8 mouse cellular contexts compared by ENCODE assay signal in genomic region chr11:117994250-117995057, GRCm38 (mm10). TPM values are rescaled to one million over a fixed set of nuclear protein-coding genes. Genes with fewer than 3 reads are reported as not detected.
DNase-seq lines count a peak whose midpoint lies in the region; ATAC-seq lines count a peak whose summit lies in the region.

No protein-coding gene starts in this region.

- H3K36me3 ChIP-seq in forebrain, embryonic 14.5 days (ENCODE audit: control insufficient read depth, insufficient read depth, low read length), result peaks cover 8% of the 10 kb centered on the region; the same call in 1 of the 2 replicates
- H3K36me3 ChIP-seq in forebrain, embryonic 11.5 days (ENCODE audit: control insufficient read depth, insufficient read depth, low read length), result no peaks in the 10 kb centered on the region

- no peaks in the 10 kb centered on the region for H3K27me3 ChIP-seq in forebrain, embryonic 14.5 days (replicated peaks; ENCODE audit: control insufficient read depth, insufficient read depth, low read length)
- no peaks in the 10 kb centered on the region for H3K27me3 ChIP-seq in forebrain, embryonic 11.5 days (ENCODE audit: control insufficient read depth, insufficient read depth, low read length)

- H3K9me3 ChIP-seq in forebrain, embryonic 14.5 days (replicated peaks; ENCODE audit: control insufficient read depth, low read length), result no peaks in the 10 kb centered on the region
- H3K9me3 ChIP-seq in forebrain, embryonic 11.5 days (ENCODE audit: control insufficient read depth, low read length), result no peaks in the 10 kb centered on the region

- 81% methylated on average over 9 of the region's 9 CpGs for WGBS in forebrain, embryonic 14.5 days
- 83% methylated on average over 9 of the region's 9 CpGs for WGBS in forebrain, embryonic 11.5 days

- H3K4me3 ChIP-seq in forebrain, embryonic 14.5 days (ENCODE audit: low read depth, low read length), result no peak overlapping the region
- H3K4me3 ChIP-seq in forebrain, embryonic 11.5 days (ENCODE audit: low read depth, low read length), result no peak overlapping the region

- no peak overlapping the region for H3K9ac ChIP-seq in forebrain, embryonic 14.5 days (ENCODE audit: low read length)
- H3K9ac ChIP-seq in forebrain, embryonic 11.5 days (ENCODE audit: low read length), result no peak overlapping the region

- no peak for ATAC-seq in forebrain, embryonic 14.5 days
- ATAC-seq in forebrain, embryonic 11.5 days (replicated peaks; ENCODE audit: low FRiP score), result no peak
- no peak for ATAC-seq in megakaryocyte-erythroid progenitor cell, adult 5-6 weeks (replicated peaks; ENCODE audit: low FRiP score, low TSS enrichment, poor library complexity, severe bottlenecking)

- 0 out of 2 replicates have a peak overlapping the region, but pooled peaks have one; percentile 27 for H3K27ac ChIP-seq in forebrain, embryonic 14.5 days (ENCODE audit: low read depth, low read length)
- H3K27ac ChIP-seq in forebrain, embryonic 11.5 days (ENCODE audit: low read depth, low read length), result no peak overlapping the region

- DNase-seq in forebrain, embryonic 14.5 days (ENCODE audit: low spot score), result no peak
- no peak for DNase-seq in forebrain, embryonic 11.5 days (ENCODE audit: low spot score)
- peak; percentile 66 for DNase-seq in urinary bladder, postnatal 14 days (ENCODE audit: low spot score)
- no peak for DNase-seq in urinary bladder, adult 18-20 months (ENCODE audit: low spot score in 2 of 2)
- DNase-seq in kidney, postnatal 14 days, result peak; percentile 60
- DNase-seq in cerebellum, postnatal 10 days, result no peak
- DNase-seq in left cerebral cortex, adult 18-20 months (ENCODE audit: low spot score in 2 of 2), result no peak

- no peaks in the 10 kb centered on the region for H3K4me1 ChIP-seq in forebrain, embryonic 14.5 days (ENCODE audit: control insufficient read depth, insufficient read depth, low read length)
- H3K4me1 ChIP-seq in forebrain, embryonic 11.5 days (replicated peaks; ENCODE audit: control insufficient read depth, insufficient read depth, low read length), result no peaks in the 10 kb centered on the region

- H3K4me2 ChIP-seq in forebrain, embryonic 14.5 days (ENCODE audit: low read length), result no peak overlapping the region
- no peak overlapping the region for H3K4me2 ChIP-seq in forebrain, embryonic 11.5 days (ENCODE audit: low read depth, low read length, severe bottlenecking)

RNA-seq across cellular contexts. Expression of gene Pgs1, which starts 8.4 kb away (rescaled TPM):
- polyA plus RNA-seq in forebrain, embryonic 14.5 days (2014; fragmentation: Nextera tagmentation; extraction: Ambion mirVana), result 43.1 and 49.2 TPM in 2 replicates
- polyA plus RNA-seq in forebrain, embryonic 11.5 days (2014; fragmentation: Nextera tagmentation; extraction: Ambion mirVana), result 43.4 and 45.7 TPM in 2 replicates
- 20.5 and 27.5 TPM in 2 replicates for total RNA-seq in megakaryocyte-erythroid progenitor cell, adult 5-6 weeks (2014; fragmentation: Nextera tagmentation)
- 5.6 and 6.4 TPM in 2 replicates for total RNA-seq in megakaryocyte-erythroid progenitor cell, adult 5-6 weeks (2017)
- total RNA-seq in left cerebral cortex, adult 18-20 months (2021), result 10 to 100 TPM; 87.1 to 89.0 TPM

RNA-seq across cellular contexts. Expression of gene Socs3, which starts 24.6 kb away (rescaled TPM):
- 8.1 and 8.7 TPM in 2 replicates for polyA plus RNA-seq in forebrain, embryonic 14.5 days (2014; fragmentation: Nextera tagmentation; extraction: Ambion mirVana)
- 5.4 and 5.9 TPM in 2 replicates for polyA plus RNA-seq in forebrain, embryonic 11.5 days (2014; fragmentation: Nextera tagmentation; extraction: Ambion mirVana)
- not detected in 2 replicates for total RNA-seq in megakaryocyte-erythroid progenitor cell, adult 5-6 weeks (2014; fragmentation: Nextera tagmentation)
- 2.0 and 3.5 TPM in 2 replicates for total RNA-seq in megakaryocyte-erythroid progenitor cell, adult 5-6 weeks (2017)
- 1 to 10 TPM; 4.5 to 4.9 TPM for total RNA-seq in left cerebral cortex, adult 18-20 months (2021)

Comparison
In these comparisons a context has a peak if more than half of its experiments do, and no peak if none do; other contexts are left out.
1. DNase-seq: peak in urinary bladder, postnatal 14 days (single experiment) and kidney, postnatal 14 days (single experiment); none in forebrain, embryonic 14.5 days (single experiment), forebrain, embryonic 11.5 days (single experiment), urinary bladder, adult 18-20 months (0 of 2), cerebellum, postnatal 10 days (0 of 2) and left cerebral cortex, adult 18-20 months (0 of 2).